32 mouse cellular contexts compared by ENCODE assay signal in genomic region chr19:42038310-42038709, GRCm38 (mm10). TPM values are rescaled to one million over a fixed set of nuclear protein-coding genes. Genes with fewer than 3 reads are reported as not detected.
"Had no signal": no experiment of that assay in that cellular context is flagged by ENCODE, and none has a peak within 500 bp of the region (broad histone marks: within the 10 kb centered on the region; RNA-seq: fewer than 3 reads in every experiment).

No protein-coding gene starts in this region.

- H3K9ac ChIP-seq: heart, embryonic 12.5 days; hindbrain, embryonic 13.5 days; hindbrain, embryonic 15.5 days; limb, embryonic 12.5 days; liver, embryonic 13.5 days had no signal

- H3K36me3 ChIP-seq: hindbrain, embryonic 15.5 days; liver, embryonic 13.5 days had no signal

- H3K27me3 ChIP-seq: hindbrain, embryonic 13.5 days had no signal

- H3K4me3 ChIP-seq: heart, embryonic 10.5 days; heart, embryonic 12.5 days; hindbrain, embryonic 13.5 days; hindbrain, embryonic 15.5 days; layer of hippocampus, adult 2 months; left cerebral cortex, adult 2 months; limb, embryonic 10.5 days; limb, embryonic 12.5 days; liver, embryonic 13.5 days had no signal

- DNase-seq: gastrocnemius, postnatal 14 days; gastrocnemius, postnatal 36 days; heart, adult 18-20 months; heart, postnatal 10 days; heart, postnatal 36 days; kidney, adult 18-20 months; kidney, adult 8-10 months; kidney, postnatal 10 days; kidney, postnatal 25 days; kidney, postnatal 4 days; liver; liver, embryonic 13.5 days had no signal

- H3K4me2 ChIP-seq: heart, embryonic 12.5 days; hindbrain, embryonic 13.5 days; hindbrain, embryonic 15.5 days; limb, embryonic 12.5 days; liver, embryonic 11.5 days; liver, embryonic 13.5 days had no signal

- H3K9me3 ChIP-seq: heart, embryonic 10.5 days; heart, embryonic 12.5 days; hindbrain, embryonic 13.5 days; hindbrain, embryonic 15.5 days; limb, embryonic 10.5 days; limb, embryonic 12.5 days; liver, embryonic 13.5 days had no signal

- ATAC-seq: hindbrain, postnatal 0 days; intestine, embryonic 16.5 days had no signal

- H3K27ac ChIP-seq: heart, embryonic 10.5 days; hindbrain, embryonic 13.5 days; hindbrain, embryonic 15.5 days; hindbrain, postnatal 0 days; layer of hippocampus, adult 2 months; left cerebral cortex, adult 2 months; limb, embryonic 10.5 days; limb, embryonic 12.5 days; liver, embryonic 13.5 days had no signal

RNA-seq across cellular contexts. Expression of gene Ankrd2, which starts 2.5 kb away (rescaled TPM):
- total RNA-seq: heart, postnatal 10 days; hematopoietic stem cell, adult 5-6 weeks; layer of hippocampus, adult 2 months; layer of hippocampus, postnatal 25 days; left cerebral cortex, postnatal 36 days had no signal
- polyA plus RNA-seq: heart, embryonic 10.5 days; heart, embryonic 12.5 days; heart, embryonic 14.5 days; heart, embryonic 16.5 days; hindbrain, embryonic 11.5 days; kidney, embryonic 14.5 days; kidney, embryonic 16.5 days; limb, embryonic 10.5 days; liver, embryonic 11.5 days had no signal

RNA-seq across cellular contexts. Expression of gene 4933411K16Rik, which starts 13.7 kb away (rescaled TPM):
- total RNA-seq: heart, adult 18-20 months; heart, postnatal 36 days; hematopoietic stem cell, adult 5-6 weeks had no signal
- polyA plus RNA-seq: heart, embryonic 12.5 days; heart, embryonic 14.5 days; heart, embryonic 16.5 days; hindbrain, embryonic 11.5 days; hindbrain, embryonic 13.5 days; hindbrain, postnatal 0 days; intestine, embryonic 14.5 days; limb, embryonic 12.5 days; liver, embryonic 13.5 days had no signal
